Mouse (Mus musculus): Measurements from ENCODE around the gene Prrg2. TPM values are rescaled to one million over a fixed set of nuclear protein-coding genes. Genes with fewer than 3 reads are reported as not detected.

Gene Prrg2
- total and polyA plus RNA-seq, 2 experiments from 2014 or later = 7.7 to 13.7 TPM

- DNase-seq (ENCODE audit: low spot score) (no peak), ATAC-seq (ENCODE audit: low FRiP score) (no peak)
- no peak overlapping the region for H3K4me3 ChIP-seq (ENCODE audit: low read depth, low read length)
- no peaks in the 10 kb centered on the region for H3K9me3 ChIP-seq (ENCODE audit: low read length)
- H3K36me3 ChIP-seq (ENCODE audit: insufficient read depth, low read length) = peaks cover 60% of the 10 kb centered on the region
- 90% methylated on average over 38 of the region's 38 CpGs for WGBS
- H3K4me1 ChIP-seq (ENCODE audit: insufficient read depth, low read length) = 0 out of 2 replicates have a peak, but pooled peaks cover 4% of the 10 kb centered on the region
- no peak overlapping the region for H3K4me2 ChIP-seq (ENCODE audit: low read depth, low read length, poor library complexity, severe bottlenecking)
- no peak; the same call in 1 of the 2 replicates for TF ChIP-seq CTCF (IDR thresholded peaks at IDR 0.05)
- no peak overlapping the region for H3K27ac ChIP-seq (ENCODE audit: low read depth, low read length)
- no peaks in the 10 kb centered on the region for H3K27me3 ChIP-seq (ENCODE audit: insufficient read depth, low read length)
- H3K9ac ChIP-seq (replicated peaks; ENCODE audit: low read length, poor library complexity, severe bottlenecking) = no peak overlapping the region
Observed at GRCm38 (mm10) chr7:45048001-45048890, 14.2 kb downstream of the Prrg2 start.

- over 99% methylated on average over 14 of the region's 14 CpGs for WGBS
- Histone ChIP-seq H3K4me2 (ENCODE audit: low read depth, low read length, poor library complexity, severe bottlenecking) (no peak overlapping the region), H3K27ac (ENCODE audit: low read depth, low read length) (no peak overlapping the region), H3K27me3 (ENCODE audit: insufficient read depth, low read length) (no peaks in the 10 kb centered on the region), H3K4me3 (ENCODE audit: low read depth, low read length) (no peak overlapping the region), H3K9ac (replicated peaks; ENCODE audit: low read length, poor library complexity, severe bottlenecking) (no peak overlapping the region), H3K4me1 (ENCODE audit: insufficient read depth, low read length) (0 out of 2 replicates have a peak, but pooled peaks cover 4% of the 10 kb centered on the region), H3K9me3 (ENCODE audit: low read length) (no peaks in the 10 kb centered on the region), H3K36me3 (ENCODE audit: insufficient read depth, low read length) (peaks cover 68% of the 10 kb centered on the region)
- ATAC-seq (ENCODE audit: low FRiP score) (no peak), DNase-seq (ENCODE audit: low spot score) (no peak)
- TF ChIP-seq CTCF (IDR thresholded peaks at IDR 0.05) = no peak
Observed at GRCm38 (mm10) chr7:45047491-45047890, 15.0 kb downstream of the Prrg2 start.

- no peak overlapping the region for H3K9ac ChIP-seq (replicated peaks; ENCODE audit: low read length, poor library complexity, severe bottlenecking)
- TF ChIP-seq CTCF (IDR thresholded peaks at IDR 0.05) = no peak
- DNase-seq (ENCODE audit: low spot score) = no peak
- no peaks in the 10 kb centered on the region for H3K9me3 ChIP-seq (ENCODE audit: low read length)
- no peaks in the 10 kb centered on the region for H3K27me3 ChIP-seq (ENCODE audit: insufficient read depth, low read length)
- 0 out of 2 replicates have a peak, but pooled peaks cover 4% of the 10 kb centered on the region for H3K4me1 ChIP-seq (ENCODE audit: insufficient read depth, low read length)
- H3K36me3 ChIP-seq (ENCODE audit: insufficient read depth, low read length) = peaks cover 74% of the 10 kb centered on the region
- no peak overlapping the region for H3K4me3 ChIP-seq (ENCODE audit: low read depth, low read length)
- H3K27ac ChIP-seq (ENCODE audit: low read depth, low read length) = no peak overlapping the region
- WGBS = 95% methylated on average over 26 of the region's 26 CpGs
- no peak for ATAC-seq (ENCODE audit: low FRiP score)
- no peak overlapping the region for H3K4me2 ChIP-seq (ENCODE audit: low read depth, low read length, poor library complexity, severe bottlenecking)
Observed at GRCm38 (mm10) chr7:45046853-45047350, 15.6 kb downstream of the Prrg2 start.

GRCm38 (mm10) chr7:45045741-45046140, 16.7 kb downstream of the Prrg2 start:
- Histone ChIP-seq H3K4me3 (ENCODE audit: low read depth, low read length) (no peak overlapping the region), H3K4me2 (ENCODE audit: low read depth, low read length, poor library complexity, severe bottlenecking) (no peak overlapping the region), H3K9me3 (ENCODE audit: low read length) (no peaks in the 10 kb centered on the region), H3K36me3 (ENCODE audit: insufficient read depth, low read length) (peaks cover 84% of the 10 kb centered on the region), H3K9ac (replicated peaks; ENCODE audit: low read length, poor library complexity, severe bottlenecking) (no peak overlapping the region), H3K27me3 (ENCODE audit: insufficient read depth, low read length) (no peaks in the 10 kb centered on the region), H3K4me1 (ENCODE audit: insufficient read depth, low read length) (no peaks in the 10 kb centered on the region), H3K27ac (ENCODE audit: low read depth, low read length) (no peak overlapping the region)
- DNase-seq (ENCODE audit: low spot score) = no peak
- 94% methylated on average over 22 of the region's 22 CpGs for WGBS
- no peak for TF ChIP-seq CTCF (IDR thresholded peaks at IDR 0.05)
- ATAC-seq (ENCODE audit: low FRiP score) = no peak

- Histone ChIP-seq H3K27ac (ENCODE audit: low read depth, low read length) (no peak overlapping the region), H3K9me3 (ENCODE audit: low read length) (no peaks in the 10 kb centered on the region), H3K36me3 (ENCODE audit: insufficient read depth, low read length) (peaks cover 81% of the 10 kb centered on the region), H3K9ac (replicated peaks; ENCODE audit: low read length, poor library complexity, severe bottlenecking) (no peak overlapping the region), H3K27me3 (ENCODE audit: insufficient read depth, low read length) (no peaks in the 10 kb centered on the region), H3K4me1 (ENCODE audit: insufficient read depth, low read length) (no peaks in the 10 kb centered on the region), H3K4me2 (ENCODE audit: low read depth, low read length, poor library complexity, severe bottlenecking) (no peak overlapping the region), H3K4me3 (ENCODE audit: low read depth, low read length) (no peak overlapping the region)
- DNase-seq (ENCODE audit: low spot score) (no peak), ATAC-seq (ENCODE audit: low FRiP score) (no peak)
- TF ChIP-seq CTCF (IDR thresholded peaks at IDR 0.05) = no peak
- WGBS = 96% methylated on average over 14 of the region's 14 CpGs
Observed at GRCm38 (mm10) chr7:45043307-45043706, 19.2 kb downstream of the Prrg2 start.

GRCm38 (mm10) chr7:45040851-45041250, 21.6 kb downstream of the Prrg2 start:
- H3K4me3 ChIP-seq (ENCODE audit: low read depth, low read length) = no peak overlapping the region
- TF ChIP-seq CTCF (IDR thresholded peaks at IDR 0.05) = no peak
- H3K9me3 ChIP-seq (ENCODE audit: low read length) = no peaks in the 10 kb centered on the region
- no peak overlapping the region for H3K27ac ChIP-seq (ENCODE audit: low read depth, low read length)
- no peak for DNase-seq (ENCODE audit: low spot score)
- 93% methylated on average over 9 of the region's 9 CpGs for WGBS
- H3K27me3 ChIP-seq (ENCODE audit: insufficient read depth, low read length) = no peaks in the 10 kb centered on the region
- peaks cover 77% of the 10 kb centered on the region for H3K36me3 ChIP-seq (ENCODE audit: insufficient read depth, low read length)
- 0 out of 2 replicates have a peak overlapping the region, but pooled peaks have one; percentile 24 for H3K9ac ChIP-seq (replicated peaks; ENCODE audit: low read length, poor library complexity, severe bottlenecking)
- no peaks in the 10 kb centered on the region for H3K4me1 ChIP-seq (ENCODE audit: insufficient read depth, low read length)
- no peak overlapping the region for H3K4me2 ChIP-seq (ENCODE audit: low read depth, low read length, poor library complexity, severe bottlenecking)
- no peak for ATAC-seq (ENCODE audit: low FRiP score)

Measured in midbrain, postnatal 0 days (tissue).